Mouse (Mus musculus): ENCODE results near the gene Kbtbd13.

Gene Kbtbd13

DNA sequence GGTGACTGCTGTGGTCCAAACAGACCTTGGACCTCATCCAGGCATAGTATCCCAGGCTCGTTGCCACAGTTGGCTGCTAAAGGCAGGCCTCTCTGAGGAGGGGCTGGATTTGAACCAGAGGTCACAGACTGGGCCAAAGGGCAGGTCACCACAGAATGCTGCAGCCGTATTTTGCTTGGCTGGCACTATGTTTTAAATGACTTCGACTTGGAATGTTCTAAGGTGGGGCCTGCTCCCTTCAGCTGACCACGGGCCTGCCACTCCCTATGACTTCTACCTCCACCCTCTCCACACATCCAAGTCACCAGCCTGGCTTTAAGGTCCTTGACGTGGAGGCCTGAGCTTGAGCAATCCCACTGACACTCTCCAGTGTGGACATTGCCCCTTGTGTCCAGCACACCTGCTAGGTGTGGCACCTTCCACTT is 17.4 kb upstream of the Kbtbd13 start:
- H3K27me3 ChIP-seq (ENCODE audit: control insufficient read depth, insufficient read depth, low read length, poor library complexity, severe bottlenecking), result no peaks in the 10 kb centered on the region
- no peak for DNase-seq (ENCODE audit: low read depth, low spot score)
- no peaks in the 10 kb centered on the region for H3K36me3 ChIP-seq (ENCODE audit: control insufficient read depth, insufficient read depth, low read length, poor library complexity, severe bottlenecking)

- Histone ChIP-seq H3K27me3 (ENCODE audit: control insufficient read depth, insufficient read depth, low read length, poor library complexity, severe bottlenecking) (no peaks in the 10 kb centered on the region), H3K36me3 (ENCODE audit: control insufficient read depth, insufficient read depth, low read length, poor library complexity, severe bottlenecking) (no peaks in the 10 kb centered on the region)
- no peak for DNase-seq (ENCODE audit: low read depth, low spot score)
Observed at GRCm38 (mm10) chr9:65407861-65408260, 16.4 kb upstream of the Kbtbd13 start.

DNA sequence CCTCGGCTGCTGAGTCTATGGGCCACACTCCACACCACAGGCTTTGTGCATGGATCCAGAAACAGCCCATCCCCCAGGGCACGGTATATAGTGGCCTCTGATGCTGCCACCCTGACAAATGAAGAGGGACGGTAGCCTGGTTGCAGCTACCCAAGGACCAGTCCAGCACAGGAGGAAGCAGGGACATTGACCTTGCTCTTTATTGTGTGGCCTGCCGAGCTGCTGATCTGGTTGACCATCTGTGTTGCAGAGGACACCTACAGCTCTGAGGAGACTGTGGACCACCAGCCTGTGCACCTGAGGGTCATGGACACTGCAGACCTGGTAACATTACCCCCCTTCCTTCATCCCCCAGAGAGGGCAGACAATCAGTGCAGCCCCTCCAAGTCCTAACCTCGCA is 15.9 kb upstream of the Kbtbd13 start:
- DNase-seq (ENCODE audit: low read depth, low spot score), result no peak
- H3K36me3 ChIP-seq (ENCODE audit: control insufficient read depth, insufficient read depth, low read length, poor library complexity, severe bottlenecking), result no peaks in the 10 kb centered on the region
- H3K27me3 ChIP-seq (ENCODE audit: control insufficient read depth, insufficient read depth, low read length, poor library complexity, severe bottlenecking), result no peaks in the 10 kb centered on the region

GRCm38 (mm10) chr9:65405184-65405449 is 13.7 kb upstream of the Kbtbd13 start:
- Histone ChIP-seq H3K27me3 (ENCODE audit: control insufficient read depth, insufficient read depth, low read length, poor library complexity, severe bottlenecking) (no peaks in the 10 kb centered on the region), H3K36me3 (ENCODE audit: control insufficient read depth, insufficient read depth, low read length, poor library complexity, severe bottlenecking) (no peaks in the 10 kb centered on the region)
- no peak for DNase-seq (ENCODE audit: low read depth, low spot score)

DNA sequence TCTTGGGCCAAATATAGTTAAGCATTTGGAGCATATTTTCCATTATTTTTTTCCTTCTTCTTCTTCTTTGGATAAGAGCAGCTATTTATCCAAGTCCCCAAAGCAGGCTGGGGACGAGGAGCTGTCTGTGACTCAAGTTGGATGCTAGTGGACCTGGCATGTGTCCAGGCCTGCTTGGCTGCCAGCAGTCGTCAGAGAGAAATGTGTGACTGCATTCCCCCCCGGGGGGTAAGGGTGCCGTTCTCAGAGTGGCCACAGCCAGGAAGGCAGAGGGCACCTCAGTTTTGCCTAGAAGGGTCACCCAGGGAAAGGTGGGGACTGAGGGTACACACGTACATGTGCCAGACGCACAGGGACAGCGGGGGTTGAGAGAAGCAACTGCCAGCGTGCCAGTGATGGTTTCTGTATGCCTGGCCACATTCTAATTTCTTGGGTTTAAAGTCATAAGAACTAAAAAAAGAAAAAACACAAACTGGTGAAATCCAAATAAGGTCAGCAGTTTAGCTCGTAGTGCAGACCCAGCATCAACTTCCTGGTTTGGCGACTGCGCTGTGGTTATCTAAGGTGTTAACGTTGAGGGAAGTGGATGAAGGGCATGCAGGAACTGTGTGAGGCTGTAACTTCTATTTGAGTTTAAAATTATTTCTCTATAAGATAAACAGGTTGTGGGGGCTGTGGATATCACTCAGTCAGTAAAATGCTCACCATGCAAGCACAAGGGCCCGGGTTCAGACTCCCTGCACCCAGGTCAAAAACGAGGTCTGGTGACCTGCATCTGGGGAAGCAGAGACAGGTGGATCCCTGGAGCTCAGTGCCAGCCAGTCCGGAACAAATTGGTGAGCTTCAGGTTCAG is 13.1 kb upstream of the Kbtbd13 start:
- no peak for DNase-seq (ENCODE audit: low read depth, low spot score)

DNA sequence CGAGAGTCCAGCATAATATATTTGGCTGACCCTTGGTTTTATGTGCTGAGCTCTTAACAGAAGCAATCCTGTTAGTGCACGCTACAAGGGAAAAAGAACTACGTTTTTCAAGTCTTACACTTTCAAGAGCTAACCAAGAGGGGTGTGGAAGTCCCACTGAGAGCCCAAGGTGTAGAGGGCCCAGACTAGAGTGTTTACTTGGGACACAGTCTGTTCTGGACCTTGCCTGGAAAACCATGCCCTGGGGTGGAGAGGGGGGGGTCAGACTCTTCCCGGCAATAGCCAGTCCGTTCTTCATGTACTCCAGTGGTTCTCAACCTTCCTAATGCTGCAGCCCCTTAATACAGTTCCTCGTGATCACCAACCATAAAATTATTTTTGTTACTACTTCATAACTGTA is 8.5 kb upstream of the Kbtbd13 start:
- H3K36me3 ChIP-seq (ENCODE audit: control insufficient read depth, insufficient read depth, low read length, poor library complexity, severe bottlenecking), result no peaks in the 10 kb centered on the region
- no peaks in the 10 kb centered on the region for H3K27me3 ChIP-seq (ENCODE audit: control insufficient read depth, insufficient read depth, low read length, poor library complexity, severe bottlenecking)
- DNase-seq (ENCODE audit: low read depth, low spot score), result no peak

More for the DNA sequence above, 13.1 kb upstream of the Kbtbd13 start:
- Histone ChIP-seq H3K36me3 (ENCODE audit: control insufficient read depth, insufficient read depth, low read length, poor library complexity, severe bottlenecking) (no peaks in the 10 kb centered on the region), H3K27me3 (ENCODE audit: control insufficient read depth, insufficient read depth, low read length, poor library complexity, severe bottlenecking) (no peaks in the 10 kb centered on the region)

- Histone ChIP-seq H3K27me3 (ENCODE audit: control insufficient read depth, insufficient read depth, low read length, poor library complexity, severe bottlenecking) (no peaks in the 10 kb centered on the region), H3K36me3 (ENCODE audit: control insufficient read depth, insufficient read depth, low read length, poor library complexity, severe bottlenecking) (no peaks in the 10 kb centered on the region)
- DNase-seq (ENCODE audit: low read depth, low spot score), result peak; percentile 50
Observed at GRCm38 (mm10) chr9:65398279-65398678, 6.8 kb upstream of the Kbtbd13 start, which contains the start of gene Rasl12. TSS of gene Rasl12 (plus strand) at chr9:65398506.

DNA sequence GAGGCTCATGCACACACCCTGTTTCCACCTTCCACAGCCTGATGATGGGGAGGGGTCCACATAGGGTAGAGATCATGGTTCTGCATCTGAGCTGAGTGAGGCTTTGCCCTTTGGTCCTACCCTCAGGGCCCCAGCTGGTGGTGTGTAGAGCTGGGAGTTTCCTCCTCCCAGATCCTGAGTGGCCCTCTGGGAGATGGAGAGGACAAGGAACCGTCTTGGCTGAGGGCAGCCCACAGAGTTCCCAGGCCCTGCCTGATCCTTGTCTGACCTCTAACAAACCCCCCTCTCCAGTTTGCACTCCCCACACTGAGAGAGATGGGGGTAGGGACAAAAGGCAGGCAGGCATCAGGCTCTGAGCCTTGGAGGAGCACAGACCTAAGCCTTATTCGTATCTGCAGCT is 2.9 kb upstream of the Kbtbd13 start:
- H3K27me3 ChIP-seq (ENCODE audit: control insufficient read depth, insufficient read depth, low read length, poor library complexity, severe bottlenecking), result no peaks in the 10 kb centered on the region
- DNase-seq (ENCODE audit: low read depth, low spot score), result no peak
- no peaks in the 10 kb centered on the region for H3K36me3 ChIP-seq (ENCODE audit: control insufficient read depth, insufficient read depth, low read length, poor library complexity, severe bottlenecking)

GRCm38 (mm10) chr9:65393606-65394005 is 2.2 kb upstream of the Kbtbd13 start:
- Histone ChIP-seq H3K27me3 (ENCODE audit: control insufficient read depth, insufficient read depth, low read length, poor library complexity, severe bottlenecking) (no peaks in the 10 kb centered on the region), H3K36me3 (ENCODE audit: control insufficient read depth, insufficient read depth, low read length, poor library complexity, severe bottlenecking) (no peaks in the 10 kb centered on the region)
- no peak for DNase-seq (ENCODE audit: low read depth, low spot score)

DNA sequence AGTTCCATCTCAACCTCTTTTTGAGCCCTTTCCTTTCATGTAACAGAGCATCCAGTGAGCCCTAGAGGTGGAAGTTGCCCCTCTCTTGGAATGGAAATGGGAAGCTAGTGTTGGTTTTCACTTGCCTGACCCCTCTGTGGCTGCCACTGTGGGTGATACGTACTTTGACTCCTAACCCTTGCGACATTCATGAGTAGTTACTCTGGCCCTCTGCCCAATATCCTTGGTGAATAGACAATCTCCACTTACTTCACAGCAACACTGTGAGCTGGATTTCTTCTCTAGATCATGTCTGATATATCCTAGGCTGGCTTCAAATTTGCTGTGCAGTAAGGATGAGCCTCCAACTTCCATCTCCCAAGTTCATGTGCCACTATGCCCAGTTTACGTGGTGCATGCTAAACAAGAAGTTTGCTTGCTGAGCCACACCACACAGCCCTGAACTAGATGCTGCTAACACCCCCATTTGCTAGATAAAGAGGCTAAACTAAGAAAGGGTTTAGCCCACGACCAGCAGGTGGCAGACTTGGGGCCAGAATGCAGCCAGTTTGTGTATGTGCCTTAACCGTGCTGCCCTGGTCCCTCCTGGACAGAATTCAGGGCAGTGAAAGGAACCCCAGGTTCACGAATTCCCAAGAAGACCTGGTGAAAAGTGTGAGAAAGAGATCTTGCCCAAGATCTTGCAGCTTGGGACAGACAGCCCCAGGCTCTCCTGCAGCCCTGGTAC is 1.3 kb upstream of the Kbtbd13 start:
- H3K27me3 ChIP-seq (ENCODE audit: control insufficient read depth, insufficient read depth, low read length, poor library complexity, severe bottlenecking), result no peaks in the 10 kb centered on the region
- DNase-seq (ENCODE audit: low read depth, low spot score), result peak; percentile 74
- no peaks in the 10 kb centered on the region for H3K36me3 ChIP-seq (ENCODE audit: control insufficient read depth, insufficient read depth, low read length, poor library complexity, severe bottlenecking)

GRCm38 (mm10) chr9:65390752-65391612 is 470 bp downstream of the Kbtbd13 start:
- H3K36me3 ChIP-seq (ENCODE audit: control insufficient read depth, insufficient read depth, low read length, poor library complexity, severe bottlenecking), result no peaks in the 10 kb centered on the region
- H3K27me3 ChIP-seq (ENCODE audit: control insufficient read depth, insufficient read depth, low read length, poor library complexity, severe bottlenecking), result no peaks in the 10 kb centered on the region
- DNase-seq (ENCODE audit: low read depth, low spot score), result peak; percentile 4

DNA sequence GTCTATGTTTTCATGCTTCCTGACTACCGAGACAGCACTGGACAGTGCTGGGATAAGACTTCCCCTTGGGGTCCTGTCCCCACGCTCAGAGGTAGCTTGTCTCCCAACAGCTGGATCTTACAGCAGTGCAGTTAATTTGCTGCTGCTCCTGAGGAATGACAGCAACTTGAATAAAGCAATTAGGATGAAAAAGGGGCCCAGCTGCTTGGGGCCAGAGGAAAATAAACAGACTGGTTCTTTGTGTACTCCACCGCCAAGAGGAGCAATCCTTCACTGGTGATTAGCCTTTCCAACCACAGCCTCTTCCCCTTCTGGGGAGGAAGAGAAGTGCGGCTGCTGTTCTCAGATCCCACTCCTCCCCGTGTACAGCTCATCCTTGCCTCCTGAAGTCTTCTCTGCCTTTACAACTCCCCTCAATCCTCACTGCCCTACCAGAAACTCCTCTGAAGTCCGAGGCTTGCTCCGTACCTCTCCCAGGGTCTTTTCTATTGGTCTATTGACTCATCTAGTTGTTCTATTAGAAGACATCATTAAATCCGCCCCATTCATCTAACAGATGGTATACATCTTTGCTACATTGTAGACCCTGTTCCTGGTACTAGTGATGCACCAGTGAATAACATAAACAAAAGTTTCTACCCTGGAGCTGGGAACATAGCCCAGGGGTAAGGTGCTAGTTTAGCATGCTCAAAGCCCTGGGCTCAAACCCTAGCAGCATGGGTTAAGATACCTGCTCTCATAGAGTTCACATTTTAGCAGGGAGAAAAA is 4.9 kb downstream of the Kbtbd13 start:
- no peak for DNase-seq (ENCODE audit: low read depth, low spot score)
- Histone ChIP-seq H3K36me3 (ENCODE audit: control insufficient read depth, insufficient read depth, low read length, poor library complexity, severe bottlenecking) (no peaks in the 10 kb centered on the region), H3K27me3 (ENCODE audit: control insufficient read depth, insufficient read depth, low read length, poor library complexity, severe bottlenecking) (no peaks in the 10 kb centered on the region)

- no peak for DNase-seq (ENCODE audit: low read depth, low spot score)
- H3K36me3 ChIP-seq (ENCODE audit: control insufficient read depth, insufficient read depth, low read length, poor library complexity, severe bottlenecking), result no peaks in the 10 kb centered on the region
- H3K27me3 ChIP-seq (ENCODE audit: control insufficient read depth, insufficient read depth, low read length, poor library complexity, severe bottlenecking), result no peaks in the 10 kb centered on the region
Observed at GRCm38 (mm10) chr9:65384276-65384675, 7.2 kb downstream of the Kbtbd13 start.

DNA sequence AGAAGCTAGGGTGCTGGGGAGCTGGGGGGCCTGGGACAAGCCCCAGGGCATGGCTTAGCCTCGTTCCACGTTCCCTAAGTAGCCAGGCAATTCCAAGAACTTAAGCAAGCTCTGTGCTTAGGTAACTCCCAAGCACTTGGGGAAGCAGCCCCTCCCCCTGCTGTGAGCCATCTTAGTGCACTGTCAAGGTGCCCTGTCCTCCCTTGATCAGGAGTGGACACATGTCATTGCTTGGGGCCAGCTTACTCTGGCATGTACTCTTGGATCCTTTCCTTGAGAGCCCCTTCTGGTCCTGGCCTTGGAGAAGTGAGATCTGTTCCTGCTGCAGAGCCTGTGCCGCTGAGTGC is 8.7 kb downstream of the Kbtbd13 start:
- Histone ChIP-seq H3K27me3 (ENCODE audit: control insufficient read depth, insufficient read depth, low read length, poor library complexity, severe bottlenecking) (no peaks in the 10 kb centered on the region), H3K36me3 (ENCODE audit: control insufficient read depth, insufficient read depth, low read length, poor library complexity, severe bottlenecking) (no peaks in the 10 kb centered on the region)
- DNase-seq (ENCODE audit: low read depth, low spot score), result no peak

All from splenic B cell, adult 2 months (primary cell).